Mouse (Mus musculus) forebrain, embryonic 10.5 days (tissue): ENCODE data around the gene Syt14. TPM values are rescaled to one million over a fixed set of nuclear protein-coding genes. Genes with fewer than 3 reads are reported as not detected.

Experiments used
- DNase-seq: peaks from one replicate; pipeline ENCODE4 v3.0.0-alpha.2; 2017; ENCODE audit warnings: low spot score; ENCODE audit errors: extremely low spot score
- H3K27ac ChIP-seq: fragments of 300-500 bp; sonication (generic); 2 replicates; pipeline ENCODE4 v1.5.1; 2016; ENCODE audit warnings: mild to moderate bottlenecking
- H3K27me3 ChIP-seq: fragments of 300-500 bp; sonication (generic); 2 replicates; pipeline ENCODE4 v1.6.1; 2016; ENCODE audit warnings: mild to moderate bottlenecking; ENCODE audit not compliant: poor library complexity, severe bottlenecking
- H3K36me3 ChIP-seq: fragments of 300-500 bp; sonication (generic); replicated peaks from 2 replicates; pipeline ENCODE4 v1.6.1; 2016; ENCODE audit warnings: mild to moderate bottlenecking, moderate library complexity
- H3K4me1 ChIP-seq: fragments of 300-500 bp; sonication (generic); 2 replicates; pipeline ENCODE4 v1.6.1; 2016
- H3K4me3 ChIP-seq: fragments of 300-500 bp; sonication (generic); 2 replicates; pipeline ENCODE4 v1.5.1; 2016; ENCODE audit warnings: mild to moderate bottlenecking, moderate library complexity
- H3K9me3 ChIP-seq: fragments of 300-500 bp; sonication (generic); 2 replicates; pipeline ENCODE4 v1.6.1; 2016; ENCODE audit warnings: mild to moderate bottlenecking, moderate library complexity
- WGBS: fragments of 180-500 bp; shearing (Covaris S2); methylation state at CpG from one replicate; pipeline ENCODE4 v1.1.7; 2016; 5-methylcytosine and 5-hydroxymethylcytosine counted together
- polyA plus RNA-seq: library from polyadenylated mRNA; unstranded; fragments of >200 nt; fragmentation: Nextera tagmentation; extraction: Ambion mirVana; gene quantifications from 2 replicates; pipeline ENCODE4 v1.2.1, GENCODE M21; 2016

Syt14 gene
- polyA plus RNA-seq, 1 experiment from 2014 or later = 4.4 TPM

GRCm38 (mm10) chr1:193012351-193012750 lies 23.2 kb downstream of the Syt14 start:
- no peaks in the 10 kb centered on the region for H3K4me1 ChIP-seq
- DNase-seq = no peak
- WGBS = 97% methylated on average over 2 of the region's 2 CpGs
- no peaks in the 10 kb centered on the region for H3K36me3 ChIP-seq
- H3K27ac ChIP-seq = no peak overlapping the region
- H3K27me3 ChIP-seq = no peaks in the 10 kb centered on the region
- H3K9me3 ChIP-seq = no peaks in the 10 kb centered on the region
- H3K4me3 ChIP-seq = no peak overlapping the region

DNA sequence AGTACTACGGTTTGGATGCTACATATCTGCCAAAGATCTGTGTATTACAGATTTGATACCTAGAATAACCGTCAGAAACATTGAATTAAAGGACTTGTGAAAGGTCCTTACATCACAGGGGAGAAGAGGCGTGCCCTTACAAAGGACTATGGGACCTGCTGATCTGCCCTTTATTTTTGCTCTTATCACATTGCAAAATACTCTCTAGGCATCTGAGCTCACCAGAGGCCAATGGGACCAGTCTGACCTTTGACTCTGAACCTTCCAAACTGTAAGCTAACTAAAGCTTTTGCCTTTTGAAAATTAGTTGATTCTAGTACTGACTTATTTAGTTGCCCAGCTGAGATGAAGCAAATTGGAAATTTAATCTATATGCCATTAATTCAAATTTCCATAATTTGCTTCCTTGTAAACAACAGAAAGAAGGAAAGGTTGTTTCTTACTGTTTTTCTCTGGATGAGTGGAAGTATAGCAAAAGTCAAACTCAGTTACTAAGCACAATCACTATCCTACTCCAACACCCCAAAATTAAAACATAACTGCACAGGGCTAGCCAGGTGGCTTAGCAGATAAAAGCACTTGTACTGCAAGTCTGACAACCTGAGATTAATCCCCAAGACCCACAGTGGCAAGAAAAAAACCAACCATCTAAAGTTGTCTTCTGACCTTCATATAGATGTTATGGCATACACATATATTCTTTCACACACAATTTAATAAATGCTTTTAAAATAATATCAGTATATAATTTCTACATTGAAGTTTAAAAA lies 24.4 kb downstream of the Syt14 start:
- Histone ChIP-seq H3K27ac (no peak overlapping the region), H3K4me1 (no peaks in the 10 kb centered on the region), H3K27me3 (no peaks in the 10 kb centered on the region), H3K4me3 (no peak overlapping the region), H3K36me3 (no peaks in the 10 kb centered on the region), H3K9me3 (no peaks in the 10 kb centered on the region)
- WGBS = 87% methylated on average over 3 of the region's 3 CpGs
- no peak for DNase-seq

DNA sequence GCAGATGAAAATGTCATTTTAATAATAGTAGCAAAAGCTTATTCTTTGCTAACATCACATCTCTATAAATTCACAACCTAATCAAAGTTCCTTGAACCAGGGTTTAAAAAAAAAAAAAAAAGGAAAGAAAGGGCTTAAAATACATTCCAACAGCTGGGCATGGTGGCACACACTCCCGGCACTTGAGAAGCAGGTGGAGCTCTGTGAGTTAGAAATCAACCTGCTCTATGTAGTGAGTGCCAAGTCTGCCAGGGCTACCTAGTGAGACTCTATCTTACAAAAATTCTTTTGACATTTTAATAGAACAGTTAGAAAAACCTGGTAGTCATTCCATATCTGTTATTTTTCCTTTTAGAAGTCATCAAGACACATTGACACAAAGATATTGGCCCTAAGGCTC lies 31.0 kb downstream of the Syt14 start:
- H3K4me3 ChIP-seq = no peak overlapping the region
- no peaks in the 10 kb centered on the region for H3K9me3 ChIP-seq
- no peaks in the 10 kb centered on the region for H3K4me1 ChIP-seq
- H3K27me3 ChIP-seq = no peaks in the 10 kb centered on the region
- H3K27ac ChIP-seq = no peak overlapping the region
- no peak for DNase-seq
- 88% methylated on average over 1 of the region's 1 CpGs for WGBS
- no peaks in the 10 kb centered on the region for H3K36me3 ChIP-seq

GRCm38 (mm10) chr1:193003953-193004352 lies 31.6 kb downstream of the Syt14 start:
- WGBS = 92% methylated on average over 2 of the region's 2 CpGs
- no peaks in the 10 kb centered on the region for H3K4me1 ChIP-seq
- DNase-seq = no peak
- no peak overlapping the region for H3K27ac ChIP-seq
- no peaks in the 10 kb centered on the region for H3K27me3 ChIP-seq
- H3K4me3 ChIP-seq = no peak overlapping the region
- H3K9me3 ChIP-seq = no peaks in the 10 kb centered on the region
- H3K36me3 ChIP-seq = no peaks in the 10 kb centered on the region

DNA sequence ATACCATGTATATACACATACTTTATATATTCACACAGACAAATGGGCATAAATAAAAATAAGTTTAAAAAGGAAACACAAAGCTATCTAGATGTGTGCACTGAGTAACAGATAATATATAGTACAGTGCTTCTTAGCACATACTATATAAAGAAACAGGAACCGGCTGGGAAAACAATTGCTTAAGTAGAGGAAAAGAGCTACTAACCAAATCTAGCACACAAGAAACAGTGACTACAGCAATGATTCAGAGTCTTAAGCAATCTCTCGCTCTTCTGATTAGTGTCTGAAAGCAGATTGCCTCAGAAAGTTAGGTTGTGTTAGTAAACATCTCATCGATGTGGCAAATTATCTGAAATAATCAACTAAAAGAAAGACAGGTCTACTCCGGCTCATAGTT lies 33.3 kb downstream of the Syt14 start:
- Histone ChIP-seq H3K9me3 (no peaks in the 10 kb centered on the region), H3K4me3 (no peak overlapping the region), H3K36me3 (no peaks in the 10 kb centered on the region), H3K27ac (no peak overlapping the region), H3K27me3 (no peaks in the 10 kb centered on the region), H3K4me1 (no peaks in the 10 kb centered on the region)
- WGBS = 91% methylated on average over 4 of the region's 4 CpGs
- DNase-seq = no peak

GRCm38 (mm10) chr1:193001587-193001986 lies 34.0 kb downstream of the Syt14 start:
- H3K27me3 ChIP-seq = no peaks in the 10 kb centered on the region
- no peaks in the 10 kb centered on the region for H3K36me3 ChIP-seq
- DNase-seq = no peak
- 86% methylated on average over 2 of the region's 2 CpGs for WGBS
- no peak overlapping the region for H3K4me3 ChIP-seq
- no peak overlapping the region for H3K27ac ChIP-seq
- no peaks in the 10 kb centered on the region for H3K4me1 ChIP-seq
- no peaks in the 10 kb centered on the region for H3K9me3 ChIP-seq

- no peak overlapping the region for H3K27ac ChIP-seq
- no peak overlapping the region for H3K4me3 ChIP-seq
- DNase-seq = no peak
- H3K27me3 ChIP-seq = no peaks in the 10 kb centered on the region
- H3K9me3 ChIP-seq = no peaks in the 10 kb centered on the region
- no peaks in the 10 kb centered on the region for H3K36me3 ChIP-seq
- no peaks in the 10 kb centered on the region for H3K4me1 ChIP-seq
Measured at GRCm38 (mm10) chr1:193000908-193001307, 34.7 kb downstream of the Syt14 start.

DNA sequence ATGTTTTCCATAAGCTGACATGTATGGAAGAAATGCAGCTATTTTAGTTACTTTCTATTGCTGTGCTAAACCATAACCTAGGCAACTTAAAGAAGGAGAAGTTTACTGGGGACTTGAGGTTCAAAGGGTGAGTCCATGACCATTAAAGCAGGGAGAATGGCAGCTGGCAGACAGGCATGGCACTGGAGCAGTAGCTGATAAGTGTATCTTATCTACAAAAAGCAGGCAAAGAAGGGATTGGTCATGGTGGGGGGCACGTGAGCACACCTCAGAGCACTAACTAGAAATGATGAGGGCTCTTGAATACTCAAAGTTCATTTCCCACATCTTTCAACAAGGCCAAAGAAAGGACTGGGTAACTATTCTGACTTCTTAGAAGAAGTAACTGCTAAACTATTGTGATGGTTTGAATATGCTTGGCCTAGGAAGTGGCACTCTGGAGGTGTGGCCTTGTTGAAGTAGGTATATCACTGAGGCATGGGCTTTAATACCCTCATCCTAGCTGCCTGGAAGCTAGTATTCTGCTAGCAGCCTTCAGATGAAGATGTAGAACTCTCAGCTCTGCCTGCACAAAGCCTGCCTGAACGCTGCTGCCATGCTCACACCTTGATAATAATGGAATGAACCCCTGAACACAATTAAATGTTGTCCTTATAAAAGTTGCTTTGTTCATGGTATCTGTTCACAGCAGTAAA lies 41.2 kb downstream of the Syt14 start:
- H3K4me3 ChIP-seq = no peak overlapping the region
- no peaks in the 10 kb centered on the region for H3K36me3 ChIP-seq
- H3K27me3 ChIP-seq = no peaks in the 10 kb centered on the region
- no peaks in the 10 kb centered on the region for H3K9me3 ChIP-seq
- no peak overlapping the region for H3K27ac ChIP-seq
- DNase-seq = no peak
- WGBS = 84% methylated on average over 2 of the region's 2 CpGs
- H3K4me1 ChIP-seq = no peaks in the 10 kb centered on the region

- DNase-seq = no peak
- Histone ChIP-seq H3K9me3 (no peaks in the 10 kb centered on the region), H3K27ac (no peak overlapping the region), H3K36me3 (no peaks in the 10 kb centered on the region), H3K4me1 (no peaks in the 10 kb centered on the region), H3K27me3 (no peaks in the 10 kb centered on the region), H3K4me3 (no peak overlapping the region)
Measured at GRCm38 (mm10) chr1:192993491-192993890, 42.1 kb downstream of the Syt14 start.

DNA sequence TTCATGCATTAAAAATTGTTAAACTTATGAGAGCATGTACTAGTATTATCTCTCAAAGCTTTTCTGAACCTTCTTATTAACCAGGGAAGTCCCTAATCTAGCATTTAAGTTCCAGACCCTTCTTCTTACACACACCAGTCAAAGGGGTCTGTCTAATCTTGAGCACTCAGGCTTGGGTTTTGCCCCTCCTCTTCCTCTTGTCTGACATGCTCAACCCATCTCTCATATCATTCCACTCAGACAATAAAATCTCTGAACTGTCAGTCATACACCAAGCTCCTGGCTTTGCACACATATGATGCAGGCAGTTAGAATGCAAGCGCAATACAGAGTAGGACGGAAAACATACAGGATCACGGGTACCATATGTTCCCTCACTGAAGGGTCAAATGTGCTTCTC lies 48.4 kb downstream of the Syt14 start:
- H3K27me3 ChIP-seq = no peaks in the 10 kb centered on the region
- WGBS = 91% methylated on average over 3 of the region's 3 CpGs
- DNase-seq = no peak
- no peaks in the 10 kb centered on the region for H3K9me3 ChIP-seq
- no peak overlapping the region for H3K4me3 ChIP-seq
- no peaks in the 10 kb centered on the region for H3K36me3 ChIP-seq
- no peaks in the 10 kb centered on the region for H3K4me1 ChIP-seq
- no peak overlapping the region for H3K27ac ChIP-seq

DNA sequence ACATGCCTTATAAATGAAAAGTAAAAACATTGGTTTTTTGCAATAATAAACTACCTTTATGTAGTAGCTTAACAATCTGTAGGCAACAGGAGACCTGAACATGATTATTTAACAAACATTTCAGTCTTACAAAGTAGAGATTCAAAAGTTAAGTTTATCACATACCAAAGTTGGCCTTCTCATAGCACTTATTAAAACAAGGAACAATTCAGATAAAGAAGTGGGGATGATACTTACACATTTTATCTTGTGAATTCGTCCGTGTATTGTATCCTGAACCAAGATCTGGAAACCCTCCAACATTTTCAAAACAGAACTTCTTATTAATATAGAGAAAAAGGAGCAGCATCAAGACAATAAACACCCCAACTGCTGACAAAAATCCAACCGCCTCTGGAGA lies 49.1 kb downstream of the Syt14 start:
- 92% methylated on average over 3 of the region's 3 CpGs for WGBS
- no peak for DNase-seq
- H3K27me3 ChIP-seq = no peaks in the 10 kb centered on the region
- no peak overlapping the region for H3K4me3 ChIP-seq
- H3K27ac ChIP-seq = no peak overlapping the region
- H3K4me1 ChIP-seq = no peaks in the 10 kb centered on the region
- H3K36me3 ChIP-seq = no peaks in the 10 kb centered on the region
- no peaks in the 10 kb centered on the region for H3K9me3 ChIP-seq

DNA sequence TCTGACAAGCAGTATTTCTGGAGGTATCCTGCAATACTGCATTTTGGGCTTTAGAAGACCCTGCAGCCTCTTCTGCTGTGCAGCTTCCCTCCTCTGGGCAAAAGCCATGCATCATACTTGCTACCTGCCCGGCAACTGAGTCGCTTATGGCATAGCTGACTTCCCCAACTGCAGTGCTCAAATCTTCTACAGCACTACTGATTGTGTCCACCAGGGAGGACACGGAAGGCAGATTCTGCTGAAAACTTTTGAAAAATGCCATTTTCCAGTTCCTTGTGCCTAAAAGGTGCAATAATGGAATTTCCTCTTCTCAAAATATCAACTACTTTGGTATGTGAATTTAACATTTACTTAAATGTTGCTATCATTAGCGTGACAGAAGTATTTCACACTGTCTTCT lies 51.2 kb downstream of the Syt14 start:
- WGBS = 92% methylated on average over 4 of the region's 4 CpGs
- Histone ChIP-seq H3K9me3 (no peaks in the 10 kb centered on the region), H3K4me3 (no peak overlapping the region), H3K36me3 (no peaks in the 10 kb centered on the region), H3K27ac (no peak overlapping the region), H3K4me1 (no peaks in the 10 kb centered on the region), H3K27me3 (no peaks in the 10 kb centered on the region)
- DNase-seq = no peak

GRCm38 (mm10) chr1:192981658-192982057 lies 53.9 kb downstream of the Syt14 start:
- Histone ChIP-seq H3K27ac (no peak overlapping the region), H3K27me3 (no peaks in the 10 kb centered on the region), H3K4me1 (no peaks in the 10 kb centered on the region), H3K36me3 (peaks cover 4% of the 10 kb centered on the region; the same call in 1 of the 2 replicates), H3K4me3 (no peak overlapping the region), H3K9me3 (no peaks in the 10 kb centered on the region)
- no peak for DNase-seq
- WGBS = 94% methylated on average over 3 of the region's 3 CpGs
